In genomic region chr5:63969476-63970112, GRCm38 (mm10) we compare ENCODE assay signal across 8 mouse cellular contexts. TPM values are rescaled to one million over a fixed set of nuclear protein-coding genes. Genes with fewer than 3 reads are reported as not detected.
DNase-seq lines count a peak whose midpoint lies in the region; ATAC-seq and TF ChIP-seq lines count a peak whose summit lies in the region.

No protein-coding gene starts in this region.

- TF ChIP-seq POLR2A in MEL (IDR thresholded peaks at IDR 0.05; ENCODE audit: control insufficient read depth in 1 of 2, insufficient read depth in 1 of 2, low read depth in 1 of 2, low read length in 2 of 2, poor library complexity in 1 of 2): no peak

- DNase-seq in heart, adult 8-10 months (ENCODE audit: low spot score): no peak
- DNase-seq in MEL (ENCODE audit: low read depth, low spot score): peak; percentile 74
- no peak for DNase-seq in liver, embryonic 13.5 days
- no peak for DNase-seq in urinary bladder, postnatal 10 days (ENCODE audit: low spot score)
- no peak for DNase-seq in left cerebral cortex, postnatal 25 days (ENCODE audit: low spot score in 2 of 2)
- no peak for DNase-seq in cerebellum, postnatal 10 days

- no peaks in the 10 kb centered on the region for H3K27me3 ChIP-seq in heart, embryonic 11.5 days (ENCODE audit: control insufficient read depth, insufficient read depth, low read length)
- H3K27me3 ChIP-seq in MEL (ENCODE audit: control insufficient read depth in 1 of 2, insufficient read depth in 2 of 2, low read length in 2 of 2): peaks cover 0 to 1% of the 10 kb centered on the region in 2 experiments; a peak in 1 of 4 replicates
- H3K27me3 ChIP-seq in forebrain, embryonic 16.5 days (replicated peaks; ENCODE audit: control insufficient read depth, insufficient read depth, low read length): no peaks in the 10 kb centered on the region
- H3K27me3 ChIP-seq in liver, embryonic 13.5 days: no peaks in the 10 kb centered on the region

- H3K9ac ChIP-seq in heart, embryonic 11.5 days (ENCODE audit: low read depth, low read length): no peak overlapping the region
- H3K9ac ChIP-seq in MEL (ENCODE audit: control insufficient read depth, low read depth, low read length, poor library complexity, severe bottlenecking): peak overlapping the region; percentile 80
- no peak overlapping the region for H3K9ac ChIP-seq in forebrain, embryonic 16.5 days (replicated peaks; ENCODE audit: low read depth, low read length)
- peak overlapping the region; percentile 62 for H3K9ac ChIP-seq in liver, embryonic 13.5 days

- WGBS in heart, embryonic 11.5 days (ENCODE audit: insufficient replicate concordance): 24% methylated on average over 5 of the region's 5 CpGs
- WGBS in forebrain, embryonic 16.5 days: 20% methylated on average over 5 of the region's 5 CpGs
- 29% methylated on average over 5 of the region's 5 CpGs for WGBS in liver, embryonic 13.5 days (ENCODE audit: insufficient replicate concordance)

- ATAC-seq in heart, embryonic 11.5 days (replicated peaks; ENCODE audit: insufficient number of reproducible peaks, low FRiP score, low TSS enrichment): no peak
- ATAC-seq in forebrain, embryonic 16.5 days: no peak
- ATAC-seq in liver, embryonic 13.5 days (ENCODE audit: low read depth): no peak

- peak overlapping the region; percentile 4; the same call in 1 of the 2 replicates for H3K27ac ChIP-seq in heart, embryonic 11.5 days (ENCODE audit: low read depth, low read length)
- peak overlapping the region; percentile 55 for H3K27ac ChIP-seq in MEL (ENCODE audit: control insufficient read depth, low read depth, low read length)
- no peak overlapping the region for H3K27ac ChIP-seq in forebrain, embryonic 16.5 days (ENCODE audit: low read length)
- H3K27ac ChIP-seq in liver, embryonic 13.5 days: peak overlapping the region; percentile 0; the same call in 1 of the 2 replicates

- H3K79me2 ChIP-seq in MEL (ENCODE audit: control insufficient read depth, insufficient read depth, low read length, poor library complexity): peaks cover 2% of the 10 kb centered on the region; the same call in 1 of the 2 replicates

- no peak for TF ChIP-seq CTCF in MEL (IDR thresholded peaks at IDR 0.05 in 2 of 3, conservative IDR thresholded peaks at IDR 0.05 in 1 of 3; ENCODE audit: control insufficient read depth in 1 of 3, insufficient read depth in 1 of 3, low read depth in 2 of 3, low read length in 3 of 3, poor library complexity in 1 of 3, severe bottlenecking in 1 of 3)

- TF ChIP-seq RAD21 in MEL (IDR thresholded peaks at IDR 0.05; ENCODE audit: low read depth, low read length): no peak

- H3K4me1 ChIP-seq in heart, embryonic 11.5 days (ENCODE audit: control insufficient read depth, insufficient read depth, low read length): 0 out of 2 replicates have a peak, but pooled peaks cover 6% of the 10 kb centered on the region
- peaks cover 6 to 16% of the 10 kb centered on the region in 2 experiments for H3K4me1 ChIP-seq in MEL (ENCODE audit: control insufficient read depth in 1 of 2, insufficient read depth in 2 of 2, low read length in 2 of 2)
- peaks cover 22% of the 10 kb centered on the region for H3K4me1 ChIP-seq in forebrain, embryonic 16.5 days (replicated peaks; ENCODE audit: control insufficient read depth, insufficient read depth, low read length)
- H3K4me1 ChIP-seq in liver, embryonic 13.5 days (replicated peaks): peaks cover 41% of the 10 kb centered on the region

- no peaks in the 10 kb centered on the region for H3K9me3 ChIP-seq in heart, embryonic 11.5 days (replicated peaks; ENCODE audit: control insufficient read depth, low read length)
- H3K9me3 ChIP-seq in MEL (replicated peaks; ENCODE audit: insufficient read depth, low read length): no peaks in the 10 kb centered on the region
- H3K9me3 ChIP-seq in forebrain, embryonic 16.5 days (ENCODE audit: control insufficient read depth, low read length): no peaks in the 10 kb centered on the region
- no peaks in the 10 kb centered on the region for H3K9me3 ChIP-seq in liver, embryonic 13.5 days (replicated peaks)

- intact Hi-C loops in left cerebral cortex, postnatal 25 days (cut with DNase I): loop anchor here (2.0 to 5.0 kb wide), 3 partner anchors 62 to 123 kb away; partner anchors contain the start of gene Pgm2

- no peak for TF ChIP-seq EP300 in MEL (IDR thresholded peaks at IDR 0.05; ENCODE audit: low read depth in 1 of 2, low read length in 2 of 2)

- H3K4me3 ChIP-seq in heart, embryonic 11.5 days (ENCODE audit: low read depth, low read length): peak overlapping the region; percentile 76
- peak overlapping the region; percentile 79 to 87 for H3K4me3 ChIP-seq in MEL (ENCODE audit: control insufficient read depth in 1 of 2, insufficient read depth in 1 of 2, low read depth in 2 of 2, low read length in 2 of 2)
- peak overlapping the region; percentile 83; the same call in 1 of the 2 replicates for H3K4me3 ChIP-seq in forebrain, embryonic 16.5 days (replicated peaks; ENCODE audit: low read length)
- H3K4me3 ChIP-seq in liver, embryonic 13.5 days (replicated peaks): peak overlapping the region; percentile 78

- H3K4me2 ChIP-seq in heart, embryonic 11.5 days: peak overlapping the region; percentile 93
- H3K4me2 ChIP-seq in forebrain, embryonic 16.5 days (ENCODE audit: low read length): peak overlapping the region; percentile 79
- H3K4me2 ChIP-seq in liver, embryonic 13.5 days: peak overlapping the region; percentile 86

- H3K36me3 ChIP-seq in heart, embryonic 11.5 days (ENCODE audit: control insufficient read depth, insufficient read depth, low read length): no peaks in the 10 kb centered on the region
- H3K36me3 ChIP-seq in MEL (ENCODE audit: control insufficient read depth in 1 of 2, insufficient read depth in 2 of 2, low read length in 2 of 2): peaks cover 0 to 16% of the 10 kb centered on the region in 2 experiments; a peak in 2 of 4 replicates
- H3K36me3 ChIP-seq in forebrain, embryonic 16.5 days (ENCODE audit: control insufficient read depth, insufficient read depth): no peaks in the 10 kb centered on the region
- H3K36me3 ChIP-seq in liver, embryonic 13.5 days: no peaks in the 10 kb centered on the region

TF ChIP-seq in MEL, 35 proteins besides CTCF, POLR2A, EP300 and RAD21:
- no peak for TF ChIP-seq ZMIZ1 (IDR thresholded peaks at IDR 0.05; ENCODE audit: low read depth, low read length)
- TF ChIP-seq MAZ (IDR thresholded peaks at IDR 0.05; ENCODE audit: low read depth, low read length): no peak
- 0 out of 2 replicates have a peak, but pooled peaks have one; percentile 63 for TF ChIP-seq CHD1 (IDR thresholded peaks at IDR 0.05; ENCODE audit: low read depth, low read length)
- TF ChIP-seq MXI1 (IDR thresholded peaks at IDR 0.05; ENCODE audit: low read depth, low read length): peak; percentile 32; the same call in 1 of the 2 replicates
- no peak for TF ChIP-seq MEF2A (IDR thresholded peaks at IDR 0.05; ENCODE audit: extremely low read depth, insufficient replicate concordance, low read depth, low read length, poor library complexity, severe bottlenecking)
- peak; percentile 11; the same call in 1 of the 2 replicates for TF ChIP-seq SIN3A (IDR thresholded peaks at IDR 0.05; ENCODE audit: low read length)
- TF ChIP-seq MAX (IDR thresholded peaks at IDR 0.05; ENCODE audit: low read length): peak; percentile 22; the same call in 1 of the 2 replicates
- no peak for TF ChIP-seq GATA1 (IDR thresholded peaks at IDR 0.05; ENCODE audit: low read depth, low read length)
- TF ChIP-seq TBP (IDR thresholded peaks at IDR 0.05; ENCODE audit: low read depth, low read length): no peak
- no peak for TF ChIP-seq BHLHE40 (IDR thresholded peaks at IDR 0.05; ENCODE audit: borderline replicate concordance, low read depth, low read length)

RNA-seq across cellular contexts. Expression of gene Rell1, which starts 0.9 kb away (rescaled TPM):
- polyA plus RNA-seq in heart, embryonic 11.5 days (2014; fragmentation: Nextera tagmentation; extraction: Ambion mirVana): 6.6 and 8.3 TPM in 2 replicates
- 10 to 100 TPM in 1 of 4 experiments, 1 to 10 TPM in 3; 9.6 to 10.7 (median 9.8) TPM for total RNA-seq in heart, adult 8-10 months (2022)
- total RNA-seq in MEL (2012; rRNA removed): 2.1 and 2.2 TPM in 2 replicates
- 1 to 10 TPM in 1 of 2 experiments, not detected in 1; 5.2 TPM for polyA plus RNA-seq in MEL (2012; ENCODE audit: insufficient read depth in 1 of 2, insufficient read length in 2 of 2, low read depth in 1 of 2, low replicate concordance in 2 of 2, missing spikeins in 1 of 2)
- polyA plus RNA-seq in forebrain, embryonic 16.5 days (2015; fragmentation: Nextera tagmentation; extraction: Ambion mirVana): 13.0 and 15.4 TPM in 2 replicates
- polyA plus RNA-seq in liver, embryonic 13.5 days (2015; fragmentation: Nextera tagmentation; extraction: Ambion mirVana): 7.0 and 9.1 TPM in 2 replicates
- 10 to 100 TPM; 10.6 to 11.7 TPM for total RNA-seq in left cerebral cortex, postnatal 25 days (2021)

Comparison
In these comparisons a context has a peak if more than half of its experiments do, and no peak if none do; other contexts are left out.
1. H3K9ac ChIP-seq: peak in MEL (single experiment) and liver, embryonic 13.5 days (single experiment); none in heart, embryonic 11.5 days (single experiment) and forebrain, embryonic 16.5 days (single experiment).
2. Peak in every context shown above with its lines, with median percentiles within 50 percentile points of each other: H3K4me2 ChIP-seq and H3K4me3 ChIP-seq.